Mouse (Mus musculus): ENCODE measurements at regions not wholly inside any gene's neighbourhood (a gene's known extent, or its start where the extent isn't known, plus 50 kb on each side); places are given as distances from the start of the nearest gene placed in this dataset.
"Not testable (repeated sequence)": the region's sequence is repeated elsewhere in the genome, so short reads cannot be mapped to it uniquely, and the experiment has no call there.

DNA sequence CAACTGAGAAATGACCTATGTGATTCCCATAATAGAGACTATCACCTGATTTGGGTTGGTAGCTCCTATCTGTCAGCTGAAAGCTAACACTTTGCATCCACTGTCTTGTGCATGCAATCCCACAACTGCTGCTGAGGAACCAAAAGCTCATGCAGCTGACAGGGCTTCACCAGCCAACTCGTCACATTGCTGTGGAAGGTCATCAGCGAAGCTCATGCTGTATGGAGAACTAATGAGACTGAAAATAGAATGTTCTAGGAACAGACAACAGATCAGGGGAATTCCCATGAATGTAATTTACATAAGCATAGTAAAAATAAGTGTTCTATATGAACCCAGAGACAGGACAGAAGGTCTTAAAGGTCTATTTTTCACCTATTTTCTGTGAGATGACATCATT, 363.5 kb upstream of the Ptger4 start:
- no peak for DNase-seq (ENCODE audit: extremely low spot score, low spot score)

DNA sequence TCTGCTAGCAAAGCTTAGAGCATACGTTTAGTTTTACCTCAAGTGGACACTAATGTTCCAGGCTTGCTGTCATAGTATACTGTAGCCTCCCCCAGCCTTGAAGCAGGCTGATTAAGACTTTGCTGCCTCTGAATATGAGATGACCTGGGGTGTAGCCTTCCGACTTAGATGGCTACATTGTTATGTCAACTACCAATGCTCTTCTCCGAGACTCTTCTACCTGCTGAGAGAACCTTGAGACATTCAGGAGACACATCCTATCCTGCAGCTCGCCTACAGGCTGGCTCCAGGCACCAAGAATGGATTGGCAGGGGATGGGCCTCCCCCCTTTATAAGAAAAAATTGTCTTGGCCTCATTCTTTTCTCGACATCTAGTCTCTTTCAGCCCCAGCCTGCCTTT, 379.0 kb upstream of the Ptger4 start:
- DNase-seq (ENCODE audit: extremely low spot score, low spot score), result no peak

DNA sequence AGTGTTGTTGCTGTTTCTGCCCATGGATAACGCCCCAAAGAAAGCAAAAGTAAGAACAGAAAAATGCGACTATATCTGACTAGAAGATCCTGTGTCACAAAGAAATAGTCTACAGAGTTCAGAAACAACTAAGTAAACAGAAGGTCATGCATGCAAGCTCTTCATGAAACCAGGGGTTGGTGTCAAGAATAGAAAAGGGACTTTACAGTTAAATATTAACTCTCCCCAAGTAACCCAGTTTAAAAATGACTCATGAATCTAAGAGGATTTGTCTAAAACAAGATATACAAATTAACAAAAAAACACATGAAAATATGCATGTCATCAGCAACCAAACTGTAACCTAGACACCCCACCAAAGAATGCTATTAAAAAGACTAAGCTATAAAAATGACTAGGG, 381.4 kb upstream of the Ptger4 start:
- no peak for DNase-seq (ENCODE audit: extremely low spot score, low spot score)

DNA sequence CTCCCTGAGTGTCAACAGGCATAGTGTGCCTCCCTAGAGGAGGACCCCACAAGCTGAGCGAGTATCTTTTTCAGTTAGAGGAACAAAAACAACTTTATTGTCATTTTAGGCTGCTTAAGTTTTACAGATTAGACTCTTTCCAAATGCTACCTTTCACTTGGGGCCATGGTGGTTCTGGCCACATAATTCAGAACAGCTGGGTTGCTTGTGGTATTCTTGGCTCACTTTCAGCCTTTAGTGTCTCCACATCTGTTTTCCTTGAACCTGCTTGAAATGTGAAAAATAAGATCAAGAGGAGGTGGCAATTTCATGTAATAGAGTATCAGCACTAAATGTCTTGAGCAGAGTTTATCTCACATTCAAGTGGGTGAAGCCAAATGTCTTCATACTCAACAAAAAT, 402.7 kb upstream of the Ptger4 start:
- DNase-seq (ENCODE audit: extremely low spot score, low spot score), result no peak

DNA sequence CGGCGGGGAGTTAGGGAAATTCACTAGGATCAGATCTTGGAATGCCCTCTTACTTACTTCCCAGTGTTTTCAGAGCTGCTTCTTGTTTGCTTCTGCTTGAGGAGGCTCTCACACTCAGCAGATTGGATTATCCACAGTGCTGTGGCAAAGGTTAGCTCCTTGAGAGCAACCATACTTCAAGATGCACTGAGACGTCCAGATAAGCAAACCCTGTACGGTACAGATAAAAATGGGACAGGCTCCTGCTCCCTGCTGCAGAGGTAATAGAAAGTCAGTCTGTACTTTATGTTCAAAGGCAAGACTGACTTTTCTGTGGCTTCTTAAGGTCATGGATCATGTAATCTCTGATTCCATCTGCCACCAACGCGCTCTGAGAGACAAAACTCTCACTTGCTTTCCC, 414.8 kb upstream of the Ptger4 start:
- DNase-seq (ENCODE audit: extremely low spot score, low spot score), result no peak

DNA sequence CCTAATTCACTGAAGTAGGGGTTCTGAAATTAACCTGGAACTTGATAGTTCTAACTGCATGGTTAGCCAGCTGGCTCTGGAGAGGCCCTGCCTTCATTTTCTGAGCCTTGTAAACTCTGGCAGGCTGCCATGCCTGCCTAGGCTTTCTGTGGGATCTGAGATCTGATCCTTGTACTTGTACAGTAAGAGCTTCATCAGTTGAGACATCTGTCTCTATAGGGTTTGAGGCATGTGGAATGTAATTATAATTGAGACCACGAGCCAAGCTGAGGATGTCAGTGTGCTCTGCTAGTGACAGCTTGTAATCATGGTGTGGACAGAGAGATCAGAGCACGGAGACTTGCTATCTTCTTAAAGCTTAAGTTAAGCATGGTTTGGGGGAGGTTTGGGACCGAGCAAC, 416.8 kb upstream of the Ptger4 start:
- no peak for DNase-seq (ENCODE audit: extremely low spot score, low spot score)

DNA sequence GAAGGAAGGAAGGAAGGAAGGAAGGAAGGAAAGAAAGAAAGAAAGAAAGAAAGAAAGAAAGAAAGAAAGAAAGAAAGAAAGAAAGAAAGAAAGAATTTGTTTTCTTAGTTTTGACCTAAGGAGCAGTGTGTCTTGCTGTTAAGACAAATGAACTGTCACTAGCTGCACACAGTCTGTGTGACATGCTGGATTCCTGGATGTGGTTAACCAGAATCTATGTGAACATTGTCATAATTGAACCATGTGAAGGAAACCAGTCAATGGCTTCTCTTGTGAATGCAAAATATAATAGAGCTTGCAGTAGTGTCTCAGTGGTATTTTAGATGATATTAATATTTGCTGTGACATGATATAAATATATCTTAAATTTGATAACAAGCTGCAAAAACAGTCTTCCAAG, 427.8 kb upstream of the Ptger4 start:
- DNase-seq (ENCODE audit: extremely low spot score, low spot score), result no peak

DNA sequence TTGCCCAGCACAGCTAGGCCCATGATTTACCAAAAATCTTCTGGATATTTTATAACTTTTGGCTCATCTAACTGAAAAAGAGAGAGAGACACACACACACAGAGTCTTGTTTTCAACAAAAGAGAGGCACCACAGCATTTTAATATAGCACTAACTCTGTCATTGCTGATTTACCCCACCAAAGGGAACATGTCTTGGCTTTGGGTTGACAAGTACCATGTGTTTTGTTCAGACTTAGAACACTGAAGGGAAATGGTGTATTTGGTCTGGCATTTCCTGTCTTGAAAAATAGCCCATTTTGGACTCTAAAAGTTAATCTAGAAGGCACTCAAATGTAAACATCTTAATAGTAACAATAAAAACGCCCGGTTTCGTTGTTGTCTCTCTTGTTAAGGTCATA, 432.7 kb upstream of the Ptger4 start:
- DNase-seq (ENCODE audit: extremely low spot score, low spot score), result no peak

- DNase-seq (ENCODE audit: extremely low spot score, low spot score), result no peak
Measured at GRCm38 (mm10) chr15:5693810-5694209, 449.8 kb upstream of the Ptger4 start.

GRCm38 (mm10) chr15:5695015-5695414, 451.0 kb upstream of the Ptger4 start:
- no peak for DNase-seq (ENCODE audit: extremely low spot score, low spot score)

DNA sequence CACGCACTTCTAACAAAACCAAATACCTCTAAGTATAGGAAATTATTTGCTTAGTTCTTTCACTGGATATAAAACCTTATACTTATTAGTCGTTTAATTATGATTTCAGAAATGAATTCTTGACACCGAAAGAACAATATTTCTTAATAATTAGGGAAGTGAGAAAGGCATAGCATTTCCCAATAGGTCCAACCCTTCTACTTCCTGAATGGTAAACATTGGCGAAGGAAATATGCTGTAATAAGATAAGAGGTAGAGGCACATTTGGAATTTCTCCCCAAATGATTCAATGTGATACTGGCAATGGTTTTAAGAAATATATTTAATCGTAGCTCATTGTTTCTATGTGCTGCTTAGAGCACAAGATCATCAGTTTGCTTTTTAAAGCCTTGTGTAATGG, 464.5 kb upstream of the Ptger4 start:
- DNase-seq (ENCODE audit: extremely low spot score, low spot score), result no peak

DNA sequence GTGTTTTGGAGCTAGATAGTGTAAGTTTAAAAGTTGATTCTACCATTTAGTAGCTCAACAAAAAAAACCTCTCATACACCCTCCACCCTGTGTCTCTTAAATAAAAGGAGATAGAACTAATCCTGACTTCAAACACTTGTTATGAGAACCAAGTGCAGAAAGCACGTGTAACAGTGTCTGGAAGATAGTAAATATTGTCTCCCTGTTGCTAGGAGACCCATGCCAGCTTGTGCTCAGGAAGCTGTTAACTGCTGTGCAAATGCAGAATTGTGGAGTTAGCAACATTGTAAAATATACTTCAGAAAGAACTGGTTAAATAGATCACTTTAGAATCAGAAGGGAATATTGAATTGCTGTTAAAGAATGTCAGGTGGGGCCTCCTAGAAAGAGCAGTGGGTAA, 496.7 kb upstream of the Ptger4 start:
- no peak for DNase-seq (ENCODE audit: extremely low spot score, low spot score)

DNA sequence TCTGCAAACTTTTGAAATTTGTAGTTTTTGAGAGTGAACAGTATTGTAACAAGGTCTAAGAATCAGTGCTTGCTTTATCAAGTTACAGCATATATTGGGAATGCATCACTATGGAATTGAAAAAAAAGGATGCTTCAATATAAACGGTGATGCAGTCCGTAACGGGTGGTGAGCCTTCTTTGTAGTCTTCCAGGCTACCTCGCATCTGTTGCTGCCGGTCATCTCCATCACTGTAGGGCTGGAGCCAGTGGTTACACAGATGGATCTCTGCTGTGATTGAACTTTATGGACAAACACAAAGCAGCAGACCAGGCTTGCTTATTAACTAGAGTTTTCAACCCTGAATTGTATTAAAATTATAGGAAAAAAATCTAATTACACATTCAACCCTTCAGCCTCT, 499.9 kb upstream of the Ptger4 start:
- no peak for DNase-seq (ENCODE audit: extremely low spot score, low spot score)

DNA sequence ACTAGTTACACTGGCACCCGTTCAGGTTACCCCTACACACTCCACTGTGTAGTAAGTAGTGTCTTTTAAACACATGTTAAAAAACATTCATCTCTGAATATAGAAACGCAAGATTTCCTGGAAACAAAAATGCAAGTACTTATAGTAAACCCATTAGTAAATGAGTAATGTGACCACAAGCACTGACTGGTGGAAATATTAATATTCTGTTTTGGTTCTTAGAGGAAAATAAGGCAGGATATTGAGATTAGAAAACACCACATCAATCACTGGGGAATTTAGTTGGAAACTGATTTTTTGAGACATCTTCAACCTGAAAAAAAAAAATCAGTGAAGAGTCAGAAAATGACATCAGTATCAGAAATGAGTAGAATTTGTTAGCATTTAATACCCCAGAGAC, 514.7 kb upstream of the Ptger4 start:
- no peak for DNase-seq (ENCODE audit: extremely low spot score, low spot score)

GRCm38 (mm10) chr15:5762216-5762615, 518.2 kb upstream of the Ptger4 start:
- no peak for DNase-seq (ENCODE audit: extremely low spot score, low spot score)

DNA sequence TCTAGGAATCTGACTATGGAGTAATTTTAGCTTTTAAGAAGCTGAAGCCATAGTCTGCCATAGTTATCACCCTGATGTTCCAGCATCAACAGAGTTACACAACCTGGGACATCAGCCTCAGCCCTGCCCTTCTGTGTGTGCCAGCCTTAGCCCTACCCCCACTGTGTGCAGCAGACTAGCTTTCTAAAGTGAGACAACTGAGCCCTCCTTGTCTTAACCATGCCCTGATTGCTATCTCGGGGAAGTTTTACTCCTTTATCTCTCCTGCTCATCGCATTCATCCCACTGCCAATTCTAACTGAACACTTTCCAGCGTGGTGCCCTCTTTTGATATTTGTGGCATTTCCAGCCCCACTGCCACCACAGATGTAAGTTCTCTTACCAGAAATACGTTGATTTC, 522.5 kb upstream of the Dab2 start:
- no peak for DNase-seq (ENCODE audit: extremely low spot score, low spot score)

DNA sequence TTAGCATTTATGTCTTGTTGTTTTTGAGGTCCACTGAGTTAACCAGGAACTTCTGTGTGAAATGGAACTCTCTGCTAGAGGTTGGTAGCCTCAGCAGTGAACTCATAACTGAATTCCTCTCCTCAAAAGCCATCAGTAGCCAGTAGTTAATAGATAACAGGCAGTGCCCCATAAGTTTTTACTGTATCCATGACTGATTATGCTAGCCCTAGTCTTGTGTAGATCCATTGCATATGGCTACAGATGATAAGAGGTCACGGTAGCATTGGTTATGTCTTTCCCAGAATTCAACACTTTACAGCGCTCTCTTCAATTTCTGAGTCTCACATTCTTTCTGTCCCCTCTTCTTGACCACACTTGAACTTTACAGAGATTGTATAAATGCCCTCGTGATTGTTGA, 499.7 kb upstream of the Dab2 start:
- no peak for DNase-seq (ENCODE audit: extremely low spot score, low spot score)

GRCm38 (mm10) chr15:5811154-5811732, 488.3 kb upstream of the Dab2 start:
- DNase-seq (ENCODE audit: extremely low spot score, low spot score), result no peak

DNA sequence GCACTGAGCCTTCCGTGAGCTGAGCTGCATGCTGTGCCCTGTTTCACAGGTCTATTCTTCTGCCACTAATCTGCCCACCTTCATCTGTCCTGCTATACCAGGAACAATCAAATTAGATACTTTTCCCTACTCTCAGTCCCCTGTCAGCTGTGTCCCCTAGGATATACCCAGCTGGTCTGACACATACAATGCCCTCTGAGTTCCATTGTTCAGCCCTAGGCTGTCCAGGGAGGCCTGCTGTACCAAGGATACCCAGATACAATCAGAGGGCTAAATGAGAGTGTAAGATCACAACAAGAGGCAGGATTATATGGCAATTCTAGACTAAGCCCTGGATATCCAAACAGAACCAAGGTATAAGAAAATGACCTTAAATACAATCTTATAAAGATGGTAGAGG, 487.6 kb upstream of the Dab2 start:
- DNase-seq (ENCODE audit: extremely low spot score, low spot score), result no peak

GRCm38 (mm10) chr15:5817901-5818576, 481.5 kb upstream of the Dab2 start:
- DNase-seq (ENCODE audit: extremely low spot score, low spot score), result no peak

GRCm38 (mm10) chr15:5839963-5840362, 459.6 kb upstream of the Dab2 start:
- DNase-seq (ENCODE audit: extremely low spot score, low spot score), result no peak

GRCm38 (mm10) chr15:5841369-5842149, 458.0 kb upstream of the Dab2 start:
- not testable (repeated sequence) for DNase-seq (ENCODE audit: extremely low spot score, low spot score)

DNA sequence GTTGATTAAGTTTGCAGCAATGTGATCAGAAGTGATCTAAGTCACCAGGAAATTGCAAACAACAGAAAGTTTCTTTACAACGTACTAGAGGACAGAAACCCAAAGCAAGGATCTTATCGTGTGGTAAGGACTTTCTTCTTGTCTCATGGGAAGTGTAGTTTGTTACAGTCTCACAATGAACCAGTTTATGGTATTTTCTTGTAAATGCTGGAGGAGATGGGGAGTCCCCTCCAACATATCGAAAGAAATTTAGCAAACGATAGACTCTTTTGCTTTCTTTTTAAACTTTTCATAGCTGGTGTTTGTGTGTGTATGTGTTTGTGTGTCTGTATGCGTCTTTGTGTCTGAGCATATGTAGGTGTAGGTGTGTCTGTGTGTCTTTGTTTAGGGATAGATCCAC, 453.0 kb upstream of the Dab2 start:
- no peak for DNase-seq (ENCODE audit: extremely low spot score, low spot score)
